Mouse (Mus musculus) lung, embryonic 15.5 days (tissue): ENCODE results near the gene Tubg2. TPM values are rescaled to one million over a fixed set of nuclear protein-coding genes. Genes with fewer than 3 reads are reported as not detected.
"Not testable (repeated sequence)": the region's sequence is repeated elsewhere in the genome, so short reads cannot be mapped to it uniquely, and the experiment has no call there.

Experiments used
- ATAC-seq: fragments of 200-750 bp; cut with Nextera tagmentation; 2 replicates; pipeline ENCODE4 v1.8.0; 2017; ENCODE audit warnings: moderate number of reproducible peaks, borderline replicate concordance; ENCODE audit not compliant: low FRiP score, low TSS enrichment; ENCODE audit errors: extremely low read depth
- H3K27ac ChIP-seq: fragments of 300-500 bp; sonication (generic); 2 replicates; pipeline ENCODE4 v1.5.1; 2015; ENCODE audit warnings: moderate library complexity, mild to moderate bottlenecking, inconsistent platforms
- H3K27me3 ChIP-seq: fragments of 300-500 bp; sonication (generic); 2 replicates; pipeline ENCODE4 v1.6.1; 2015; ENCODE audit warnings: inconsistent platforms
- H3K36me3 ChIP-seq: fragments of 300-500 bp; sonication (generic); 2 replicates; pipeline ENCODE4 v1.6.1; 2015; ENCODE audit warnings: inconsistent platforms
- H3K4me1 ChIP-seq: fragments of 300-500 bp; sonication (generic); 2 replicates; pipeline ENCODE4 v1.6.1; 2015; ENCODE audit warnings: inconsistent platforms
- H3K4me2 ChIP-seq: fragments of 300-500 bp; sonication (generic); 2 replicates; pipeline ENCODE4 v1.6.1; 2015; ENCODE audit warnings: inconsistent platforms, mild to moderate bottlenecking, moderate library complexity
- H3K4me3 ChIP-seq: fragments of 300-500 bp; sonication (generic); 2 replicates; pipeline ENCODE4 v1.5.1; 2015; ENCODE audit warnings: mild to moderate bottlenecking, inconsistent platforms
- H3K9ac ChIP-seq: fragments of 300-500 bp; sonication (generic); 2 replicates; pipeline ENCODE4 v1.6.1; 2015; ENCODE audit warnings: inconsistent platforms
- H3K9me3 ChIP-seq: fragments of 300-500 bp; sonication (generic); 2 replicates; pipeline ENCODE4 v1.6.1; 2016; ENCODE audit warnings: inconsistent platforms
- WGBS: fragments of 180-500 bp; shearing (Covaris S2); methylation state at CpG from one replicate; pipeline ENCODE4 v1.1.7; 2015; 5-methylcytosine and 5-hydroxymethylcytosine counted together
- polyA plus RNA-seq: library from polyadenylated mRNA; unstranded; fragments of >200 nt; fragmentation: Nextera tagmentation; extraction: Ambion mirVana; gene quantifications from 2 replicates; pipeline ENCODE4 v1.2.1, GENCODE M21; 2015

Tubg2 gene
- polyA plus RNA-seq = 3.5 and 3.6 TPM in 2 replicates

GRCm38 (mm10) chr11:101155728-101156371, at the start of gene Tubg2:
Gene Tubg2 (plus strand): TSS chr11:101155907.
- Histone ChIP-seq H3K27ac (peak within 1 kb of the TSS; percentile 47; the same call in 1 of the 2 replicates), H3K4me2 (peak within 1 kb of the TSS; percentile 89), H3K4me1 (peaks cover 11% of the 10 kb centered on the region), H3K36me3 (no peaks in the 10 kb centered on the region), H3K4me3 (peak within 1 kb of the TSS; percentile 43), H3K9me3 (no peaks in the 10 kb centered on the region), H3K9ac (peak within 1 kb of the TSS; percentile 61), H3K27me3 (no peaks in the 10 kb centered on the region)
- 2% methylated on average over 36 of the region's 36 CpGs for WGBS
- ATAC-seq = peak; percentile 76; the same call in 1 of the 2 replicates

- whole genome bisulfite sequencing = 78% methylated on average over 4 of the region's 4 CpGs
- H3K27ac ChIP-seq = no peak overlapping the region
- H3K36me3 ChIP-seq = peaks cover 10% of the 10 kb centered on the region; the same call in 1 of the 2 replicates
- no peak for ATAC-seq
- H3K27me3 ChIP-seq = no peaks in the 10 kb centered on the region
- H3K4me3 ChIP-seq = no peak overlapping the region
- H3K9ac ChIP-seq = no peak overlapping the region
- no peak overlapping the region for H3K4me2 ChIP-seq
- H3K9me3 ChIP-seq = no peaks in the 10 kb centered on the region
- no peaks in the 10 kb centered on the region for H3K4me1 ChIP-seq
Measured at GRCm38 (mm10) chr11:101109351-101109750, 46.4 kb upstream of the Tubg2 start.

GRCm38 (mm10) chr11:101110708-101111107, 45.0 kb upstream of the Tubg2 start:
- H3K36me3 ChIP-seq = peaks cover 9% of the 10 kb centered on the region; the same call in 1 of the 2 replicates
- H3K4me3 ChIP-seq = no peak overlapping the region
- no peak overlapping the region for H3K27ac ChIP-seq
- H3K9me3 ChIP-seq = no peaks in the 10 kb centered on the region
- ATAC-seq = no peak
- no peak overlapping the region for H3K4me2 ChIP-seq
- no peaks in the 10 kb centered on the region for H3K27me3 ChIP-seq
- no peak overlapping the region for H3K9ac ChIP-seq
- no peaks in the 10 kb centered on the region for H3K4me1 ChIP-seq
- 32% methylated on average over 5 of the region's 5 CpGs for WGBS

GRCm38 (mm10) chr11:101111178-101111577, 44.5 kb upstream of the Tubg2 start:
- 0 out of 2 replicates have a peak, but pooled peaks cover 7% of the 10 kb centered on the region for H3K36me3 ChIP-seq
- H3K4me1 ChIP-seq = no peaks in the 10 kb centered on the region
- no peak overlapping the region for H3K27ac ChIP-seq
- H3K9me3 ChIP-seq = no peaks in the 10 kb centered on the region
- H3K27me3 ChIP-seq = no peaks in the 10 kb centered on the region
- no peak overlapping the region for H3K9ac ChIP-seq
- H3K4me3 ChIP-seq = no peak overlapping the region
- ATAC-seq = no peak
- 87% methylated on average over 4 of the region's 4 CpGs for WGBS
- no peak overlapping the region for H3K4me2 ChIP-seq

GRCm38 (mm10) chr11:101112186-101112585, 43.5 kb upstream of the Tubg2 start:
- Histone ChIP-seq H3K9me3 (no peaks in the 10 kb centered on the region), H3K36me3 (0 out of 2 replicates have a peak, but pooled peaks cover 7% of the 10 kb centered on the region), H3K9ac (no peak overlapping the region), H3K4me3 (no peak overlapping the region), H3K27ac (no peak overlapping the region), H3K4me2 (no peak overlapping the region), H3K4me1 (peaks cover 4% of the 10 kb centered on the region; the same call in 1 of the 2 replicates), H3K27me3 (no peaks in the 10 kb centered on the region)
- 90% methylated on average over 3 of the region's 3 CpGs for WGBS
- no peak for ATAC-seq

- no peak overlapping the region for H3K9ac ChIP-seq
Measured at GRCm38 (mm10) chr11:101115564-101115963, 40.1 kb upstream of the Tubg2 start.

GRCm38 (mm10) chr11:101118105-101118504, 37.6 kb upstream of the Tubg2 start:
- Histone ChIP-seq H3K27me3 (no peaks in the 10 kb centered on the region), H3K9ac (peak overlapping the region; percentile 87; the same call in 1 of the 2 replicates), H3K27ac (no peak overlapping the region), H3K36me3 (peaks cover 11% of the 10 kb centered on the region), H3K4me2 (peak overlapping the region; percentile 89), H3K4me1 (peaks cover 30% of the 10 kb centered on the region), H3K9me3 (no peaks in the 10 kb centered on the region), H3K4me3 (peak overlapping the region; percentile 84)
- WGBS = 18% methylated on average over 4 of the region's 4 CpGs
- no peak for ATAC-seq

More at GRCm38 (mm10) chr11:101115564-101115963, 40.1 kb upstream of the Tubg2 start:
- H3K27ac ChIP-seq = no peak overlapping the region
- no peaks in the 10 kb centered on the region for H3K27me3 ChIP-seq
- no peaks in the 10 kb centered on the region for H3K9me3 ChIP-seq
- no peak overlapping the region for H3K4me3 ChIP-seq
- 88% methylated on average over 2 of the region's 2 CpGs for whole genome bisulfite sequencing
- 0 out of 2 replicates have a peak, but pooled peaks cover 7% of the 10 kb centered on the region for H3K36me3 ChIP-seq
- H3K4me1 ChIP-seq = peaks cover 17% of the 10 kb centered on the region
- no peak overlapping the region for H3K4me2 ChIP-seq
- ATAC-seq = no peak

GRCm38 (mm10) chr11:101119131-101119760, 36.5 kb upstream of the Tubg2 start:
- 1% methylated on average over 36 of the region's 39 CpGs for WGBS
- peak; percentile 80 for ATAC-seq
- H3K4me1 ChIP-seq = peaks cover 30% of the 10 kb centered on the region

GRCm38 (mm10) chr11:101119761-101120544, 35.8 kb upstream of the Tubg2 start, which contains the start of the genes Retreg3 and Tubg1:
Gene Retreg3 (minus strand): TSS chr11:101119893.
Gene Tubg1 (plus strand): TSS chr11:101119938.
- H3K27me3 ChIP-seq = no peaks in the 10 kb centered on the region

More at GRCm38 (mm10) chr11:101119131-101119760, 36.5 kb upstream of the Tubg2 start:
- Histone ChIP-seq H3K9ac (peak overlapping the region; percentile 87), H3K9me3 (no peaks in the 10 kb centered on the region), H3K36me3 (peaks cover 14% of the 10 kb centered on the region), H3K27me3 (no peaks in the 10 kb centered on the region), H3K4me2 (peak overlapping the region; percentile 89), H3K27ac (peak overlapping the region; percentile 88), H3K4me3 (peak overlapping the region; percentile 84)

GRCm38 (mm10) chr11:101120545-101121188, 35.0 kb upstream of the Tubg2 start:
- H3K9me3 ChIP-seq = no peaks in the 10 kb centered on the region
- H3K4me1 ChIP-seq = peaks cover 30% of the 10 kb centered on the region
- ATAC-seq = no peak
- H3K36me3 ChIP-seq = peaks cover 19% of the 10 kb centered on the region
- peak overlapping the region; percentile 93 for H3K27ac ChIP-seq
- H3K9ac ChIP-seq = peak overlapping the region; percentile 81
- H3K4me2 ChIP-seq = peak overlapping the region; percentile 89
- H3K4me3 ChIP-seq = peak overlapping the region; percentile 84
- 14% methylated on average over 19 of the region's 19 CpGs for WGBS
- H3K27me3 ChIP-seq = no peaks in the 10 kb centered on the region

More at GRCm38 (mm10) chr11:101119761-101120544, 35.8 kb upstream of the Tubg2 start, which contains the start of the genes Retreg3 and Tubg1:
- ATAC-seq = peak; percentile 97
- H3K4me2 ChIP-seq = peak within 1 kb of the TSS; percentile 89
- WGBS = under 1% methylated on average over 61 of the region's 61 CpGs
- no peaks in the 10 kb centered on the region for H3K9me3 ChIP-seq
- H3K36me3 ChIP-seq = peaks cover 14% of the 10 kb centered on the region
- peaks cover 30% of the 10 kb centered on the region for H3K4me1 ChIP-seq
- peak within 1 kb of the TSS; percentile 87 for H3K9ac ChIP-seq
- peak within 1 kb of the TSS; percentile 84 for H3K4me3 ChIP-seq
- H3K27ac ChIP-seq = peak within 1 kb of the TSS; percentile 93

- Histone ChIP-seq H3K4me1 (peaks cover 15% of the 10 kb centered on the region), H3K36me3 (peaks cover 32% of the 10 kb centered on the region)
- not testable (repeated sequence) for H3K9ac ChIP-seq, H3K27me3 ChIP-seq, H3K4me2 ChIP-seq, H3K9me3 ChIP-seq, H3K27ac ChIP-seq, H3K4me3 ChIP-seq, ATAC-seq
- 87% methylated on average over 8 of the region's 8 CpGs for WGBS
Measured at GRCm38 (mm10) chr11:101124494-101124893, 31.2 kb upstream of the Tubg2 start.
